Mouse (Mus musculus): ENCODE data around the gene Sympk. TPM values are rescaled to one million over a fixed set of nuclear protein-coding genes. Genes with fewer than 3 reads are reported as not detected.

Sympk gene
- polyA plus RNA-seq, 1 experiment: 113 TPM

GRCm38 (mm10) chr7:19080451-19080950, 56.3 kb downstream of the Sympk start:
- no peaks in the 10 kb centered on the region for H3K27me3 ChIP-seq (ENCODE audit: control insufficient read depth, insufficient read depth, low read length)
- H3K4me1 ChIP-seq (ENCODE audit: control insufficient read depth, insufficient read depth, low read length): no peaks in the 10 kb centered on the region; the same call in 1 of the 2 replicates
- H3K4me3 ChIP-seq (replicated peaks; ENCODE audit: insufficient read depth, low read depth, low read length): no peak overlapping the region
- 74% methylated on average over 19 of the region's 19 CpGs for WGBS
- H3K27ac ChIP-seq (ENCODE audit: insufficient read depth, low read length): no peak overlapping the region
- no peak for DNase-seq
- TF ChIP-seq POLR2A (IDR thresholded peaks at IDR 0.05; ENCODE audit: borderline replicate concordance, insufficient read depth, low read length) (no peak), CTCF (IDR thresholded peaks at IDR 0.05; ENCODE audit: borderline replicate concordance, insufficient read depth, low read depth, low read length) (no peak)

GRCm38 (mm10) chr7:19082171-19082570, 58.0 kb downstream of the Sympk start:
- H3K4me3 ChIP-seq (replicated peaks; ENCODE audit: insufficient read depth, low read depth, low read length): no peak overlapping the region
- H3K4me1 ChIP-seq (ENCODE audit: control insufficient read depth, insufficient read depth, low read length): no peaks in the 10 kb centered on the region; the same call in 1 of the 2 replicates
- WGBS: 81% methylated on average over 4 of the region's 4 CpGs
- no peak overlapping the region for H3K27ac ChIP-seq (ENCODE audit: insufficient read depth, low read length)
- no peak for DNase-seq
- no peak for TF ChIP-seq POLR2A (IDR thresholded peaks at IDR 0.05; ENCODE audit: borderline replicate concordance, insufficient read depth, low read length)
- TF ChIP-seq CTCF (IDR thresholded peaks at IDR 0.05; ENCODE audit: borderline replicate concordance, insufficient read depth, low read depth, low read length): no peak
- no peaks in the 10 kb centered on the region for H3K27me3 ChIP-seq (ENCODE audit: control insufficient read depth, insufficient read depth, low read length)

GRCm38 (mm10) chr7:19083096-19083495, 58.9 kb downstream of the Sympk start:
- no peak for TF ChIP-seq CTCF (IDR thresholded peaks at IDR 0.05; ENCODE audit: borderline replicate concordance, insufficient read depth, low read depth, low read length)
- no peak for TF ChIP-seq POLR2A (IDR thresholded peaks at IDR 0.05; ENCODE audit: borderline replicate concordance, insufficient read depth, low read length)
- Histone ChIP-seq H3K4me3 (replicated peaks; ENCODE audit: insufficient read depth, low read depth, low read length) (no peak overlapping the region), H3K4me1 (ENCODE audit: control insufficient read depth, insufficient read depth, low read length) (no peaks in the 10 kb centered on the region; the same call in 1 of the 2 replicates), H3K27me3 (ENCODE audit: control insufficient read depth, insufficient read depth, low read length) (no peaks in the 10 kb centered on the region), H3K27ac (ENCODE audit: insufficient read depth, low read length) (no peak overlapping the region)
- 46% methylated on average over 6 of the region's 6 CpGs for WGBS
- DNase-seq: no peak

- Histone ChIP-seq H3K4me1 (ENCODE audit: control insufficient read depth, insufficient read depth, low read length) (no peaks in the 10 kb centered on the region; the same call in 1 of the 2 replicates), H3K27ac (ENCODE audit: insufficient read depth, low read length) (no peak within 1 kb of the TSS), H3K27me3 (ENCODE audit: control insufficient read depth, insufficient read depth, low read length) (no peaks in the 10 kb centered on the region), H3K4me3 (replicated peaks; ENCODE audit: insufficient read depth, low read depth, low read length) (no peak within 1 kb of the TSS)
- DNase-seq: no peak
- WGBS: 46% methylated on average over 10 of the region's 10 CpGs
- TF ChIP-seq POLR2A (IDR thresholded peaks at IDR 0.05; ENCODE audit: borderline replicate concordance, insufficient read depth, low read length): no peak
Measured at GRCm38 (mm10) chr7:19083701-19084100, 59.5 kb downstream of the Sympk start, which contains the start of gene Dmpk. TSS of gene Dmpk (plus strand) at chr7:19083849.

- Histone ChIP-seq H3K4me3 (replicated peaks; ENCODE audit: insufficient read depth, low read depth, low read length) (no peak overlapping the region), H3K27me3 (ENCODE audit: control insufficient read depth, insufficient read depth, low read length) (no peaks in the 10 kb centered on the region), H3K4me1 (ENCODE audit: control insufficient read depth, insufficient read depth, low read length) (no peaks in the 10 kb centered on the region; the same call in 1 of the 2 replicates), H3K27ac (ENCODE audit: insufficient read depth, low read length) (no peak overlapping the region)
- DNase-seq: no peak
- TF ChIP-seq CTCF (IDR thresholded peaks at IDR 0.05; ENCODE audit: borderline replicate concordance, insufficient read depth, low read depth, low read length): no peak
- TF ChIP-seq POLR2A (IDR thresholded peaks at IDR 0.05; ENCODE audit: borderline replicate concordance, insufficient read depth, low read length): no peak
- WGBS: 63% methylated on average over 6 of the region's 6 CpGs
Measured at GRCm38 (mm10) chr7:19084277-19084771, 60.1 kb downstream of the Sympk start.

GRCm38 (mm10) chr7:19084921-19085473, 60.8 kb downstream of the Sympk start:
- no peak for TF ChIP-seq POLR2A (IDR thresholded peaks at IDR 0.05; ENCODE audit: borderline replicate concordance, insufficient read depth, low read length)
- no peak for TF ChIP-seq CTCF (IDR thresholded peaks at IDR 0.05; ENCODE audit: borderline replicate concordance, insufficient read depth, low read depth, low read length)
- no peak overlapping the region for H3K4me3 ChIP-seq (replicated peaks; ENCODE audit: insufficient read depth, low read depth, low read length)
- H3K27ac ChIP-seq (ENCODE audit: insufficient read depth, low read length): no peak overlapping the region
- H3K27me3 ChIP-seq (ENCODE audit: control insufficient read depth, insufficient read depth, low read length): no peaks in the 10 kb centered on the region
- H3K4me1 ChIP-seq (ENCODE audit: control insufficient read depth, insufficient read depth, low read length): no peaks in the 10 kb centered on the region; the same call in 1 of the 2 replicates
- DNase-seq: no peak
- 36% methylated on average over 9 of the region's 9 CpGs for WGBS

- WGBS: 25% methylated on average over 6 of the region's 6 CpGs
- Histone ChIP-seq H3K27me3 (ENCODE audit: control insufficient read depth, insufficient read depth, low read length) (no peaks in the 10 kb centered on the region), H3K27ac (ENCODE audit: insufficient read depth, low read length) (no peak overlapping the region), H3K4me3 (replicated peaks; ENCODE audit: insufficient read depth, low read depth, low read length) (no peak overlapping the region), H3K4me1 (ENCODE audit: control insufficient read depth, insufficient read depth, low read length) (no peaks in the 10 kb centered on the region)
- no peak for DNase-seq
- no peak for TF ChIP-seq POLR2A (IDR thresholded peaks at IDR 0.05; ENCODE audit: borderline replicate concordance, insufficient read depth, low read length)
- TF ChIP-seq CTCF (IDR thresholded peaks at IDR 0.05; ENCODE audit: borderline replicate concordance, insufficient read depth, low read depth, low read length): no peak
Measured at GRCm38 (mm10) chr7:19085495-19085894, 61.3 kb downstream of the Sympk start.

- H3K27ac ChIP-seq (ENCODE audit: insufficient read depth, low read length): no peak overlapping the region
- H3K4me1 ChIP-seq (ENCODE audit: control insufficient read depth, insufficient read depth, low read length): no peaks in the 10 kb centered on the region
- no peaks in the 10 kb centered on the region for H3K27me3 ChIP-seq (ENCODE audit: control insufficient read depth, insufficient read depth, low read length)
- no peak overlapping the region for H3K4me3 ChIP-seq (replicated peaks; ENCODE audit: insufficient read depth, low read depth, low read length)
- TF ChIP-seq POLR2A (IDR thresholded peaks at IDR 0.05; ENCODE audit: borderline replicate concordance, insufficient read depth, low read length) (no peak), CTCF (IDR thresholded peaks at IDR 0.05; ENCODE audit: borderline replicate concordance, insufficient read depth, low read depth, low read length) (no peak)
- WGBS: 29% methylated on average over 14 of the region's 14 CpGs
- no peak for DNase-seq
Measured at GRCm38 (mm10) chr7:19086042-19086441, 61.9 kb downstream of the Sympk start.

Measured in cerebellum, adult 2 months (tissue).